Mouse (Mus musculus): ENCODE measurements around the gene Slc10a3.

- TF ChIP-seq CTCF (IDR thresholded peaks at IDR 0.05; ENCODE audit: insufficient read depth, low read length): no peak
- TF ChIP-seq POLR2A (IDR thresholded peaks at IDR 0.05; ENCODE audit: borderline replicate concordance, extremely low read depth, low read depth, low read length): peak; percentile 47; the same call in 1 of the 2 replicates
Observed at GRCm38 (mm10) chrX:74368209-74368909, 4.8 kb downstream of the Slc10a3 start.

Data from lung, adult 2 months (tissue).